Mouse (Mus musculus): ENCODE results near the gene Ext2.

Ext2 gene

DNA sequence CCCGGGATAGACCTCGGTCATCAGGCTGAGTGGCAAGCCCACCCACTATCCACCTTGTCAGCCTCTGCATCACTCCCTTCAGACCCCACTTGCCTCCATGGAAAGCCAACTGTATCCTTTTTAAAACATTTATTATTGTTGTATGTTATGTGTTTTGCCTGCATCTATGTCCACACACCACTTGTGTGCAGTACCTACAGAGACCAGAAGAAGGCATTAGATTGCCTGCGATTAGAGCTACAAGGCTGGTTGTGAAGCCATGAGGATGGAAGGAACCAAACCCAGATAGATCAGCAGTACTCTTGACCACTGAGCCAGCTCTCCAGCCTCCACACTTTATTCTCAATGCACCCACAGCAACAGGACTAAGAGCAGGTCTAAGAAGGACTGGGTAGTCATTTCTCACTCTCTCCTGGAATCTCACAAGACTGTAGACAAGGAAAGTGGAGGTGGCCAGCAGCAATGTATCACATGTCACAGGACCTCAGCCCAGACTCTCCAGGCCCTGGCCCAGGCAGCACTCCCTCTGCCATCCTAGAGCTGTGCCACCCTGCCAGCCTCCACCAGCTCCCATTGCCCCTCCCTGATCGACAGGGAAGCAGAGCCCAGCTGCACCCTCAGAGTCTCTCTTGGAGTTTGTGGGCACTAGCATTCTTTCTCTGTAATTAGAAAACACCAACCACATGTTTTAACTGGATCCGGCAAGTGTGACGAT, 15.7 kb downstream of the Ext2 start:
- DNase-seq (ENCODE audit: low spot score): no peak

DNA sequence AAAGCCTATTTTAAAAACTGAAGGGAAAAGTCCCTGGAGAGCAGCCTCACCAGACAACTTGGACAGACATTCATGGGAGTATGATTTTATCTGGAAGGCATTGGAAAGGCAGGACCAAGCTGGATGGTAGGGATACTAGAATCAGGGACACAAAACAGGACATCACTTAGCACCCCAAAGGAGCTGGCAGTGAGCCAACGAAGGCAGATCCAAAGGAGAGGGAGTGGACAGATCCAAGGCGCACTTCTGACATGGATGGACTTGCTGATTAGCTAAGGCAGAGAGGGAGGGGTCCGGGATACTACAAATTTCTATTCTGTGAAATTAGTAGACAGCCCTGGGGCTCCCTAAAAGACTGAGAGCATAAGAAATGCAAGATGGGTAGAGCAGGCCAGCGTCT, 16.8 kb downstream of the Ext2 start:
- no peak for DNase-seq (ENCODE audit: low spot score)

DNA sequence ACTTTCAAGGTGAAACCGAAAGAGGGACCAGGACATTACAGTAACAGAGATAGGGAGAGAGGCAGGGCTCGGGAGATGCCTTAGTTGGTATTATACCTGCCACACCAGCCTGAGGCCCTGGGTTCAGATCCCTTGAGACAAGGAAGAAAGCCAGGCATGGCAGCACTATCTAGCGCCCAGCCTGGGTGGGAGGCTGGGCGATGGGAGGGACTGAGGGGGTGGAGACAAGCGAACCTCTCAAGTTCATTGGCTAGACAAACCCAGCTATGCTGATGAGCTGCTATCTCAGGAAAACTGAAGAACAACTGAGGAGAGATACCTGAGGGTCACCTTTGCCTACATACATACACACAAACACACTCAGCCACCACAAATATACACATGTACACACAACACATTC, 17.3 kb downstream of the Ext2 start:
- no peak for DNase-seq (ENCODE audit: low spot score)

GRCm38 (mm10) chr2:93802947-93803346, 19.4 kb downstream of the Ext2 start:
- DNase-seq (ENCODE audit: low spot score): no peak

DNA sequence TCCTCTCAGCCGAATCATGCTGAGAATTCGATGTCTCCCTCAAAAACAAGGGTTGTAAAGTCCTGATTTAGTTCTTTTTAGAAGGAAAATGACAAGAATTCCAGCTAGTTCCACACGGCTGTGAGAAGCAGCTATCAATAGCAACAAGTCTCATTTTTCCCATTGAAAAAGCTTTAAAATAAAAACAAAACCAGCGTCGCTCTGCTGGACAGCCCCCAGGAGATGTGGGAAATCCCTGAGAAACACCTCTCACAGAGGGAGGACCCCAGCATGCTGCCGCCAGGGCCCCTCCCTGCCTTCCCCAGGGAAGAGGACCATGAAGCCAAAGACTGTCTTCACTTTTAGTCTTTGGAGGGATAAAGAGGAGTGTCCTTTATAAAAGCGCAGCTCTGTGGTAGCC, 21.3 kb downstream of the Ext2 start:
- DNase-seq (ENCODE audit: low spot score): no peak

DNA sequence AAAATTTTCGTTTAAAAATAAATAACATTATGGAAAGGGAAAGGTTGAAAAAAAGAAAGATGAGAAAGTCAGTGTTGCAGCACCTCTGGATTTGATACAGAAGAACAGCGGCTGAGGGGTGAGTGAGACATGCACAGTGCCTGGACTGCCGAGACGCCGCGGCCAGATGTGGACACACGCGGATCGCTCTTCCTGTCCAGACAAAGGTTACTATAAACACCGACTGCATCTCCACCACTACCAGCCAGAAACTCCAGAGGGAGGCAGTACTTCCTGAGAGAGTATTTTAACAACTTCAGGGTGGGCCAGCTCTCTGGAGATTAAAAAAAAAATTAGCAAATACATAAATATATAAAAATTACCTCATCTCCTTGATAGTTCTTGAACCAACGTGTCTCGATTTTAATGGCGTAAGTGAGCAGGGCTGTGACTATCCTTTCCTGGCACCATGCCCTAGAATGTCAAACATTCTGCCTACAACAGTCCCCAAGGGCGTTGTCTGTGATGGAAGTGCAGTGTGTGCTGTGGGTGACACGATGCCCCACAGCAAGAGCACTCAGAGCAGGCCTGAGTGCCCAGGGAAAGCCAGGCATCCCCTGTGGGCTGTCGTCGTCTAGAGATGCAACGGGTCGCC, 25.1 kb downstream of the Ext2 start:
- DNase-seq (ENCODE audit: low spot score): no peak

GRCm38 (mm10) chr2:93794375-93794774, 28.0 kb downstream of the Ext2 start:
- DNase-seq (ENCODE audit: low spot score): no peak

DNA sequence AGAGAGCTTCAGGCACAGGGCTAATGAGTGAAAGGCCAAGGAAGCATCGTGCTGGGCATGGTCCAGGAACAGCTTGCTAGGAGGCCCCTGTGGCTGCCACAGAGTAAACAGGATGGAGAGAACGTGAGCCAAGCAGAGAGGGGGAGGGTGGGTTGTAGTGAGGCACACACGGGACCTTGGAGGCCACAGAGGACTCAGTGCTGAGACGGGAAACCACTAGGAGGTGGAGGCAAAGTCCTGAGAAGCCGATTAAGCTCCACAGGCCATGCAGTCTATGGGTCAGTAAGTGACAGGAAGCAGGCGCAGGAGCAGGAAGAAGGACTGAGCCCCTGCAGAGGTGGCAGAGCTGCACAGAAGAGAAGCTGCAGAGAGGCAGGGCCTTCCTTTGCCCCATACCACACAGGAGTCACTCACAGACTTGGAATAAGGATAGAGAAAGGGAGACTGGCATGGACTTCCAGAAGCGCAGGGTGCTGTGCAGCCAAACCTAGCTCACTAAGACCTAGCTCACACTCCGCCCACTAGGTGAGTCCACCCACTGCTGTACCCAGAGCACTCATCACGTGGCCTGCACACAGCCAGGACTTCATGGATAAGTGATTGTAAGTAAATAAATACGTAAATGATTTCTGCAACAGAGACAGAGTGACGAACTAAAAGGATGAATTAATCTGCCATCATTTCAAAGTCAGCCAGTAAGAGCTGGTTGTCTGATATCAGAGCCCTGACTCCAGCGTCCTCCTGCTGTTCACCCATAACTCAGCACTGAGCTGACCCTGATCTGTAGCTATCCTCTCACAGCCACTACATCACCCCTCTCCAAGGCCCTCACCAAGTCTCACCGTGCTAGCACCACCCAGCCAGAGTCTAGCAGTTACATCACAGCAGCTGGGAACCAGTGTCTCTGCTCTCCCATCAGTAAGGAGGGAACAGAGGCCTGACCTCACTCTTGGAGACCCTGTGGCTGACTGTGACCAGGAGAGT, 30.6 kb downstream of the Ext2 start:
- peak; percentile 81 for DNase-seq (ENCODE audit: low spot score)

- DNase-seq (ENCODE audit: low spot score): no peak
These were observed 31.5 kb downstream of the Ext2 start for GRCm38 (mm10) chr2:93790798-93791345.

GRCm38 (mm10) chr2:93788557-93788956, 33.8 kb downstream of the Ext2 start:
- DNase-seq (ENCODE audit: low spot score): no peak

GRCm38 (mm10) chr2:93786175-93786574, 36.2 kb downstream of the Ext2 start:
- DNase-seq (ENCODE audit: low spot score): peak; percentile 76

GRCm38 (mm10) chr2:93785432-93785798, 37.0 kb downstream of the Ext2 start:
- DNase-seq (ENCODE audit: low spot score): no peak

GRCm38 (mm10) chr2:93784721-93785431, 37.5 kb downstream of the Ext2 start:
- peak; percentile 60 for DNase-seq (ENCODE audit: low spot score)

DNA sequence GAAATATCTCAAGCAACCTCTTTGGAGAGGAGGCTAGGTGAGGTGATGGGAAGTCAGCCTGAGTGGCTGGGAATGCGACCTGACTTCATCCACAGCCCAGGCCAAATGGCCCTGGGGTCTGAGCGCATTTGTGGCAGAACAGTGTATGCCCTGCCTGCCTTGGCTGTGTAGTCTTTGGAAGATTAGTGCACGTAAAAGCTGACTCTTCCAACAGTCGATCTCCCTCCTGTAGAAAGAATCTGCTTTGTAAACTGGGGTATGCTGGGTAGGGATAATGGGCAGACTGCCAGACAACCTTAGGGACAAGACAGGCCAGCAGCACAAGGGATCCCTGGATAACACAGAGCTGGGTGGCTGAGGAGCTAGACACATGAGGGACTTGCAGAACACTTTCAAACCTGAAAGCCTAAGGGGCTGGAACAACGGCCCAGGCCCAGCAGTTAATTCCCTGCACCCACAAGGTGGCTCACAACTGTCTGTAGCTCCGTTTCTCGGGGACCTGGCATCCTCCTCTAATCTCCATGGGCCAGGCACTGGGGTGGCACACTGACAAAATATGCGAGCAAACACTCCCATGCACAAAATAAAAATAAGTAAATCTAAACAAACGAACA, 38.3 kb downstream of the Ext2 start:
- DNase-seq (ENCODE audit: low spot score): no peak

DNA sequence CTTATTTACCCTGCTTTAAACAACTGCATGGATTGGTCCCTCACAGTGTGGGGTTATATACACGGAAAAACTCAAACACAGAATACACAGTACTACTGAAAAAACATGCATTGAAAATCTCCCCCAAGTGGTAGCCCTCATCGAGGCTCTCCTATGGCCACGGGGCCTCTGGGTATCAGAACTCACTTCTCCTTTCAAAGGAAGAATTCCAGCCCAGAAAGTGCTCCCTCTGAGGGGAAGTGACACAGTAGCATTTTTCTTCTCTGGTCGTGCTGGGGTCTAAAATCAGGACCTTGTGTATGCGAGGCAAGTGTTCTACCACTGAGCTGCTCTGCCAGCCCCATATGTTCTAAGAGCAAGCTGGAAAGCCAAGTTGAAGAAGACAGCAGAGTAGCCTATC, 39.7 kb downstream of the Ext2 start:
- no peak for DNase-seq (ENCODE audit: low spot score)

GRCm38 (mm10) chr2:93782156-93782555, 40.2 kb downstream of the Ext2 start:
- no peak for DNase-seq (ENCODE audit: low spot score)

GRCm38 (mm10) chr2:93780528-93780927, 41.8 kb downstream of the Ext2 start:
- no peak for DNase-seq (ENCODE audit: low spot score)

DNA sequence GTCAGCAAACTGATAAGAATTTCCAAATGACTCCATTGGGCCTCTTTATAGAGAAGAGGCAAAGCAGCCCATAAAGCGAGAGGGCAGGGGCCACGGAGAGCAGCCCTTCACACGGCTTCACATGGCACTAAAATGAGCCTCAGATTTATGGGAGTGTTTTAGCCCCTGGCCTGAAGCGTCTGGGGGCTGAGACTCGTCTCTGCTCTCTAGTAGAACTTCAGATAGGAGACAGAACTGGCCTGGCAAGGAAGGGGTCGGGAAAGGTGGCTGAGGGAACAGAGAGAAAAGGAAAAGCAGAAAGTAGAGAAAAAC, 42.5 kb downstream of the Ext2 start:
- DNase-seq (ENCODE audit: low spot score): peak; percentile 47

DNA sequence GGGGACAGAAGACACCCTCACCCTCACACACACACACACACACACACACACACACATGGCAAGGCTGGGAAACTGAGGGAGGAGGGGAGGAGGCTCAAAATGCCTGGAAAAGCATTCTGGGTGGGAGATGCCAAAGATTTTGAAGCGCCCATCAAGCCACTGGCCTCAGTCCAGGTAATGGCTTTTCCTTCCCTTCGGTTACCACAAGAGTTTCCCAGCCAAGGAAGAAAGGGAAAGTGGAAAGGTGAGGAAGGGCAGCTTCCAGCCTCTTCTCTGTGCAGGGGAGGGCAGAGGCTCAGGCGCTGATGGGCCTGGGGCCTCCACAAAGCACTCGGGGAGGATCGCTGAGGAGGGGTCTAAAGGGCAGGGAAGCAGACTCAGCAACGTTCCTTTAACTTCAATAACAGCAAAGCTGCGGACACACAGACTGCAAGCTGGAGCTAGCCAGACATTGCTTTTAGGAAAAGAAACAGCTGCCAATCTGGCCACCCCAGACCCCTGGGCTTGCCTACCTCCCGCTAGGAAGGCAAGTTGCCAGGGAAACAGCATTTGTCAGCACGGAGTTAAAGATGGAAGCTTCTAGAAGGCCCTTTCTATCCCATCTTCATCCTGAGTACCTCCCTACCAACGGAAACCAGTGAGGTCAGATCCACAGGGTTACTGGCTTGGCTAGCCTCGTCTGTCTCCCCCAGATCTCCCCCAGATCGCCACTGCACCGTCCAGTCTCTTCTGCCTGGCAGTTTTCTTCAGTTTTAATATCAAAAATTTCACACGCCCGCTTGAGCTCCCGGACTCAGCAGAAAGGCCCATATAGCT, 43.1 kb downstream of the Ext2 start:
- DNase-seq (ENCODE audit: low spot score): no peak

DNA sequence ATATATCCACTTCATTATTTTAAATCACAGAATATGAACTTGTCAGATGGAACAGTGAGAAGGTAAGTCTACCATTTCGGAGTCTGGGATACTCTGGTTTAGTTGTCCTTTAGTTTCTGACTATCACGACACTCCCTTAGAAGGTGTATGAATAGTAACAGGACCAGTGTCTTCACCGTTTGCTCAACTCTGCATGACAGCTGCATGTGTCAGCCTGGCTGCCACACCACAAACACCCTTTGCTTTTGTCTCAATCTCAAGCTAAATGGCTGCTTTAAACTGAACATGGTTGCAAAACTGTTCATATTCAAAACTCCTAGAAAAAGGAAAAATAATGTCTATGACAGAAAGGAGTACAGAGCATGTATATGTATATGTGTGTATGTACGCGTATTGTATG, 43.8 kb downstream of the Ext2 start:
- no peak for DNase-seq (ENCODE audit: low spot score)

GRCm38 (mm10) chr2:93777056-93777430, 45.3 kb downstream of the Ext2 start:
- no peak for DNase-seq (ENCODE audit: low spot score)
